Mouse (Mus musculus) urinary bladder, postnatal 25 days (tissue): Measurements from ENCODE around the gene Psmc3.
"Not testable (repeated sequence)": the region's sequence is repeated elsewhere in the genome, so short reads cannot be mapped to it uniquely, and the experiment has no call there.

Experiments
- DNase-seq: peaks from one replicate; pipeline ENCODE4 v3.0.0; 2022; ENCODE audit warnings: low spot score

Gene Psmc3

GRCm38 (mm10) chr2:91081775-91082695, 28.2 kb downstream of the Psmc3 start, which contains the start of gene Spi1:
Gene Spi1, plus strand, starts transcription at chr2:91082390.
- no peak for DNase-seq

- no peak for DNase-seq
These were observed 29.0 kb downstream of the Psmc3 start for GRCm38 (mm10) chr2:91082844-91083243.

GRCm38 (mm10) chr2:91083366-91083940, 29.6 kb downstream of the Psmc3 start:
- DNase-seq: no peak

- DNase-seq: no peak
These were observed 30.5 kb downstream of the Psmc3 start for GRCm38 (mm10) chr2:91084179-91084820.

- DNase-seq: no peak
These were observed 31.9 kb downstream of the Psmc3 start for GRCm38 (mm10) chr2:91085494-91086391.

GRCm38 (mm10) chr2:91086392-91087237, 32.8 kb downstream of the Psmc3 start:
- no peak for DNase-seq

- no peak for DNase-seq
These were observed 33.6 kb downstream of the Psmc3 start for GRCm38 (mm10) chr2:91087453-91087852.

- DNase-seq: no peak
These were observed 35.2 kb downstream of the Psmc3 start for GRCm38 (mm10) chr2:91088987-91089386.

- no peak for DNase-seq
These were observed 36.4 kb downstream of the Psmc3 start for GRCm38 (mm10) chr2:91090208-91090607.

- DNase-seq: no peak
These were observed 37.0 kb downstream of the Psmc3 start for GRCm38 (mm10) chr2:91090827-91091226.

GRCm38 (mm10) chr2:91096524-91096923, 42.7 kb downstream of the Psmc3 start:
- DNase-seq: no peak

GRCm38 (mm10) chr2:91097015-91097414, 43.2 kb downstream of the Psmc3 start:
- no peak for DNase-seq

GRCm38 (mm10) chr2:91098156-91098555, 44.3 kb downstream of the Psmc3 start:
- no peak for DNase-seq

GRCm38 (mm10) chr2:91101124-91101740, 47.4 kb downstream of the Psmc3 start:
- DNase-seq: peak; percentile 93

- DNase-seq: no peak
These were observed 54.3 kb downstream of the Psmc3 start for GRCm38 (mm10) chr2:91108156-91108555.

- DNase-seq: no peak
These were observed 55.4 kb downstream of the Psmc3 start for GRCm38 (mm10) chr2:91109241-91109640.

GRCm38 (mm10) chr2:91109807-91110385, 56.1 kb downstream of the Psmc3 start:
- no peak for DNase-seq

- DNase-seq: no peak
These were observed 56.6 kb downstream of the Psmc3 start for GRCm38 (mm10) chr2:91110429-91110828.

GRCm38 (mm10) chr2:91111832-91112231, 58.0 kb downstream of the Psmc3 start:
- not testable (repeated sequence) for DNase-seq

- DNase-seq: no peak
These were observed 58.7 kb downstream of the Psmc3 start for GRCm38 (mm10) chr2:91112491-91112890.
